Mouse (Mus musculus) gastrocnemius, adult 8-10 months (tissue): ENCODE data around the gene Cd163. TPM values are rescaled to one million over a fixed set of nuclear protein-coding genes. Genes with fewer than 3 reads are reported as not detected.
"Not testable (repeated sequence)": the region's sequence is repeated elsewhere in the genome, so short reads cannot be mapped to it uniquely, and the experiment has no call there.

Experiments used
- DNase-seq, 2 experiments: peaks; one replicate each; pipeline ENCODE4 v3.0.0; 2022; ENCODE audit warnings: low spot score in 2 of 2
- total RNA-seq, 4 experiments: library from RNA; stranded (reverse); gene quantifications; 2 replicates each; pipeline ENCODE4 v1.2.4; 2022

Cd163 gene
- total RNA-seq = 1 to 10 TPM; 1.8 to 7.7 (median 4.3) TPM

- DNase-seq = no peak
Measured at GRCm38 (mm10) chr6:124304356-124304755, at the start of gene Cd163. Cd163 (plus strand) TSS chr6:124304656.

GRCm38 (mm10) chr6:124255721-124256470 is 48.6 kb upstream of the Cd163 start:
- no peak for DNase-seq

GRCm38 (mm10) chr6:124260198-124260931 is 44.1 kb upstream of the Cd163 start:
- peak in 1 of 2 experiments; percentile 19 for DNase-seq

- DNase-seq = peak; percentile 20 to 33
Measured at GRCm38 (mm10) chr6:124262696-124263095, 41.8 kb upstream of the Cd163 start.

GRCm38 (mm10) chr6:124273231-124273880 is 31.1 kb upstream of the Cd163 start:
- DNase-seq = no peak

GRCm38 (mm10) chr6:124277641-124278040 is 26.8 kb upstream of the Cd163 start:
- DNase-seq = no peak

GRCm38 (mm10) chr6:124278291-124278690 is 26.2 kb upstream of the Cd163 start:
- DNase-seq = no peak

- DNase-seq = no peak
Measured at GRCm38 (mm10) chr6:124282731-124283130, 21.7 kb upstream of the Cd163 start.

GRCm38 (mm10) chr6:124297378-124297777 is 7.1 kb upstream of the Cd163 start:
- DNase-seq = not testable (repeated sequence)

- no peak for DNase-seq
Measured at GRCm38 (mm10) chr6:124301447-124302192, 2.8 kb upstream of the Cd163 start.

GRCm38 (mm10) chr6:124308935-124309334 is 4.5 kb downstream of the Cd163 start:
- DNase-seq = peak in 1 of 2 experiments; percentile 9

GRCm38 (mm10) chr6:124312292-124312691 is 7.8 kb downstream of the Cd163 start:
- DNase-seq = no peak

GRCm38 (mm10) chr6:124320371-124320770 is 15.9 kb downstream of the Cd163 start:
- no peak for DNase-seq

- peak in 1 of 2 experiments; percentile 19 for DNase-seq
Measured at GRCm38 (mm10) chr6:124321481-124322475, 17.3 kb downstream of the Cd163 start.

- no peak for DNase-seq
Measured at GRCm38 (mm10) chr6:124328394-124328991, 24.0 kb downstream of the Cd163 start.

- DNase-seq = no peak
Measured at GRCm38 (mm10) chr6:124329622-124330021, 25.2 kb downstream of the Cd163 start.

GRCm38 (mm10) chr6:124345096-124345495 is 40.6 kb downstream of the Cd163 start:
- no peak for DNase-seq

GRCm38 (mm10) chr6:124346613-124347012 is 42.2 kb downstream of the Cd163 start:
- DNase-seq = no peak

GRCm38 (mm10) chr6:124353246-124353645 is 48.8 kb downstream of the Cd163 start:
- DNase-seq = no peak

GRCm38 (mm10) chr6:124358953-124359352 is 54.5 kb downstream of the Cd163 start:
- DNase-seq = no peak
